Mouse (Mus musculus): ENCODE results near the gene Txndc12.
A peak's percentile ranks its signal among the peaks of the same experiment; 100 is the strongest.

Gene Txndc12

GRCm38 (mm10) chr4:108847715-108848504 is 13.5 kb downstream of the Txndc12 start, which contains the start of gene Kti12:
TSS of gene Kti12 (plus strand) at chr4:108847785.
- DNase-seq = peak; percentile 57 to 60

GRCm38 (mm10) chr4:108848505-108848848 is 14.1 kb downstream of the Txndc12 start, which contains the start of gene A730015C16Rik:
TSS of gene A730015C16Rik (minus strand) at chr4:108848619.
- no peak for DNase-seq

- no peak for DNase-seq
Observed at GRCm38 (mm10) chr4:108866806-108867205, 32.4 kb downstream of the Txndc12 start.

GRCm38 (mm10) chr4:108869730-108870374 is 35.5 kb downstream of the Txndc12 start:
- DNase-seq = peak; percentile 7 to 72

GRCm38 (mm10) chr4:108873746-108874145 is 39.3 kb downstream of the Txndc12 start:
- DNase-seq = no peak

- no peak for DNase-seq
Observed at GRCm38 (mm10) chr4:108877901-108878300, 43.5 kb downstream of the Txndc12 start.

GRCm38 (mm10) chr4:108878963-108879822 is 44.8 kb downstream of the Txndc12 start, which contains the start of gene Rab3b:
TSS of gene Rab3b (plus strand) at chr4:108879063.
- DNase-seq = peak; percentile 19 to 60

GRCm38 (mm10) chr4:108883815-108884214 is 49.4 kb downstream of the Txndc12 start:
- no peak for DNase-seq

GRCm38 (mm10) chr4:108887456-108887855 is 53.1 kb downstream of the Txndc12 start:
- no peak for DNase-seq

GRCm38 (mm10) chr4:108890876-108891275 is 56.5 kb downstream of the Txndc12 start:
- no peak for DNase-seq

- no peak for DNase-seq
Observed at GRCm38 (mm10) chr4:108900421-108900820, 66.0 kb downstream of the Txndc12 start.

GRCm38 (mm10) chr4:108902886-108903285 is 68.5 kb downstream of the Txndc12 start:
- DNase-seq = no peak

- no peak for DNase-seq
Observed at GRCm38 (mm10) chr4:108903346-108903745, 68.9 kb downstream of the Txndc12 start.

GRCm38 (mm10) chr4:108904076-108904475 is 69.7 kb downstream of the Txndc12 start:
- DNase-seq = no peak

- DNase-seq = no peak
Observed at GRCm38 (mm10) chr4:108904790-108905189, 70.4 kb downstream of the Txndc12 start.

- no peak for DNase-seq
Observed at GRCm38 (mm10) chr4:108905859-108906258, 71.5 kb downstream of the Txndc12 start.

- no peak for DNase-seq
Observed at GRCm38 (mm10) chr4:108907475-108907874, 73.1 kb downstream of the Txndc12 start.

- no peak for DNase-seq
Observed at GRCm38 (mm10) chr4:108909872-108910425, 75.5 kb downstream of the Txndc12 start.
